11 mouse cellular contexts compared by ENCODE assay signal in the genomic region with DNA sequence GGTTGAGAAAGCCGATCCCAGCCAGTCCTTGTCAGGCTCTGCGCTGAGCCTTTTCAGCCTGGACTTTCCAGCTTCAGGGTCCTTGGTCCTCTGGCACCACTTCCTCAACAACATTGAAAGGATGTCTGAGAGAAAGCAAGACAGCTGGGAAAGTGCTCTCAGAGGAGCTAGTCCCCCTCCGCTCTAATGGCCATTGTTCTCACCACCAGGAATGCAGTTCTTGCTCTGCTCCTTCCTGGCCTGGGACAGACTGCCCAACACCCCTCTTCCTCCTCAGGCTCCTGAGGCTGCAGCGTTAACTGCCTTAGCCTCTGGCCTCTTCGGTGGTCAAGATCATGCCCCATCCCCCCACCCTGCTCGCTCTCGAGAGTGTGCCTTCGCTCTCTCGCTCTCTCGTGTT. TPM values are rescaled to one million over a fixed set of nuclear protein-coding genes. Genes with fewer than 3 reads are reported as not detected.
DNase-seq lines count a peak whose midpoint lies in the region; ATAC-seq and TF ChIP-seq lines count a peak whose summit lies in the region.
"Had no signal": no experiment of that assay in that cellular context is flagged by ENCODE, and none has a peak within 500 bp of the region (broad histone marks: within the 10 kb centered on the region; RNA-seq: fewer than 3 reads in every experiment).

No protein-coding gene starts in this region.

- peak overlapping the region; percentile 75 for H3K27ac ChIP-seq in lung, embryonic 14.5 days (ENCODE audit: low read depth)
- H3K27ac ChIP-seq in kidney, embryonic 15.5 days, result peak overlapping the region; percentile 81

- peaks cover 5% of the 10 kb centered on the region for H3K4me1 ChIP-seq in lung, embryonic 14.5 days (ENCODE audit: insufficient read depth)
- H3K4me1 ChIP-seq in lung, adult 2 months (ENCODE audit: control insufficient read depth, insufficient read depth, low read length), result peaks cover 6% of the 10 kb centered on the region; the same call in 1 of the 2 replicates
- H3K4me1 ChIP-seq in kidney, embryonic 15.5 days, result peaks cover 23% of the 10 kb centered on the region

- no peak overlapping the region for H3K4me2 ChIP-seq in lung, embryonic 14.5 days
- H3K4me2 ChIP-seq in kidney, embryonic 15.5 days, result no peak overlapping the region

- ATAC-seq in lung, embryonic 14.5 days (ENCODE audit: insufficient read depth), result no peak
- peak; percentile 27; the same call in 1 of the 2 replicates for ATAC-seq in kidney, embryonic 15.5 days (replicated peaks; ENCODE audit: low FRiP score)
- ATAC-seq: forebrain, postnatal 0 days had no signal

- no peak overlapping the region for H3K4me3 ChIP-seq in lung, embryonic 14.5 days (ENCODE audit: low read depth, low read length)
- H3K4me3 ChIP-seq in lung, adult 2 months (replicated peaks; ENCODE audit: extremely low read depth, low read depth, low read length), result no peak overlapping the region
- no peak overlapping the region for H3K4me3 ChIP-seq in kidney, embryonic 15.5 days (replicated peaks)

- no peak for TF ChIP-seq POLR2A in lung, adult 2 months (IDR thresholded peaks at IDR 0.05; ENCODE audit: borderline replicate concordance, extremely low read depth, low read depth, low read length)

- no peak for TF ChIP-seq CTCF in lung, embryonic 14.5 days (IDR thresholded peaks at IDR 0.05; ENCODE audit: low read depth)
- TF ChIP-seq CTCF in lung, adult 2 months (IDR thresholded peaks at IDR 0.05; ENCODE audit: insufficient read depth, low read length), result no peak

- 48% methylated on average over 10 of the region's 10 CpGs for WGBS in lung, embryonic 14.5 days
- WGBS in lung, adult 2 months, result 39% methylated on average over 10 of the region's 10 CpGs
- WGBS in kidney, embryonic 15.5 days, result 50% methylated on average over 10 of the region's 10 CpGs

- peak; percentile 11 for DNase-seq in adrenal gland, adult 2 months
- DNase-seq in adrenal gland, adult (ENCODE audit: inconsistent age in 2 of 2, low spot score in 1 of 2), result no peak
- DNase-seq in lung, embryonic 14.5 days, result peak; percentile 58
- DNase-seq in lung, adult 2 months, result no peak
- DNase-seq in skeletal muscle tissue, adult 2 months (ENCODE audit: low read depth, low spot score), result peak; percentile 20
- no peak for DNase-seq in urinary bladder, postnatal 14 days (ENCODE audit: low spot score)
- DNase-seq in gastrocnemius, adult 8-10 months (ENCODE audit: low spot score in 2 of 2), result no peak
- DNase-seq: adrenal gland, postnatal 36 days; cerebellum, postnatal 14 days; forebrain, postnatal 0 days had no signal

- no peaks in the 10 kb centered on the region for H3K27me3 ChIP-seq in lung, embryonic 14.5 days (ENCODE audit: insufficient read depth, low read length)
- no peaks in the 10 kb centered on the region for H3K27me3 ChIP-seq in kidney, embryonic 15.5 days

- no peak overlapping the region for H3K9ac ChIP-seq in lung, embryonic 14.5 days
- H3K9ac ChIP-seq in kidney, embryonic 15.5 days, result no peak overlapping the region
- H3K9ac ChIP-seq: forebrain, postnatal 0 days had no signal

- H3K9me3 ChIP-seq in lung, embryonic 14.5 days (ENCODE audit: low read depth, low read length), result no peaks in the 10 kb centered on the region
- no peaks in the 10 kb centered on the region for H3K9me3 ChIP-seq in kidney, embryonic 15.5 days (replicated peaks)

- no peaks in the 10 kb centered on the region for H3K36me3 ChIP-seq in lung, embryonic 14.5 days (ENCODE audit: insufficient read depth)
- no peaks in the 10 kb centered on the region for H3K36me3 ChIP-seq in kidney, embryonic 15.5 days

RNA-seq across cellular contexts. Expression of gene Cdh5, which starts 4.8 kb away (rescaled TPM):
- total RNA-seq in adrenal gland, adult 2 months (2021), result 10 to 100 TPM; 38.7 to 59.7 TPM
- polyA plus RNA-seq in adrenal gland, adult 2 months (2012; rRNA removed), result 57.1 and 57.2 TPM in 2 replicates
- polyA plus RNA-seq in lung, embryonic 14.5 days (2014; fragmentation: Nextera tagmentation; extraction: Ambion mirVana), result 69.8 and 71.5 TPM in 2 replicates
- polyA plus RNA-seq in lung, adult 2 months (2012; rRNA removed), result 515 and 566 TPM in 2 replicates
- polyA plus RNA-seq in kidney, embryonic 15.5 days (2015; fragmentation: Nextera tagmentation; extraction: Ambion mirVana), result 35.9 and 38.3 TPM in 2 replicates
- total RNA-seq in gastrocnemius, adult 8-10 months (2022), result 10 to 100 TPM; 25.8 to 39.6 (median 26.4) TPM

Comparison
In these comparisons a context has a peak if more than half of its experiments do, and no peak if none do; other contexts are left out.
1. DNase-seq: peak in adrenal gland, adult 2 months (single experiment), lung, embryonic 14.5 days (single experiment) and skeletal muscle tissue, adult 2 months (single experiment); none in adrenal gland, adult (0 of 2), lung, adult 2 months (single experiment), urinary bladder, postnatal 14 days (single experiment) and gastrocnemius, adult 8-10 months (0 of 2).